Mouse (Mus musculus): ENCODE data around the gene Agpat3.
A peak's percentile ranks its signal among the peaks of the same experiment; 100 is the strongest.

Agpat3 gene

GRCm38 (mm10) chr10:78351887-78352665 is at the start of gene Agpat3:
Agpat3 (minus strand) TSS chr10:78352489.
- peak; percentile 79 for DNase-seq (ENCODE audit: low read depth, low spot score)

- no peak for DNase-seq (ENCODE audit: low read depth, low spot score)
These were observed 48.8 kb upstream of the Agpat3 start for GRCm38 (mm10) chr10:78401127-78401526.

- peak; percentile 87 for DNase-seq (ENCODE audit: low read depth, low spot score)
These were observed 46.9 kb upstream of the Agpat3 start for GRCm38 (mm10) chr10:78399090-78399657.

GRCm38 (mm10) chr10:78396625-78396885 is 44.3 kb upstream of the Agpat3 start:
- DNase-seq (ENCODE audit: low read depth, low spot score), result no peak

GRCm38 (mm10) chr10:78395819-78396624 is 43.7 kb upstream of the Agpat3 start:
- peak; percentile 94 for DNase-seq (ENCODE audit: low read depth, low spot score)

- no peak for DNase-seq (ENCODE audit: low read depth, low spot score)
These were observed 43.1 kb upstream of the Agpat3 start for GRCm38 (mm10) chr10:78395377-78395776.

GRCm38 (mm10) chr10:78392072-78392471 is 39.8 kb upstream of the Agpat3 start:
- peak; percentile 88 for DNase-seq (ENCODE audit: low read depth, low spot score)

GRCm38 (mm10) chr10:78390982-78391470 is 38.7 kb upstream of the Agpat3 start:
- DNase-seq (ENCODE audit: low read depth, low spot score), result no peak

- no peak for DNase-seq (ENCODE audit: low read depth, low spot score)
These were observed 36.1 kb upstream of the Agpat3 start for GRCm38 (mm10) chr10:78388216-78388980.

GRCm38 (mm10) chr10:78385520-78385919 is 33.2 kb upstream of the Agpat3 start:
- DNase-seq (ENCODE audit: low read depth, low spot score), result peak; percentile 39

GRCm38 (mm10) chr10:78383567-78383966 is 31.3 kb upstream of the Agpat3 start:
- DNase-seq (ENCODE audit: low read depth, low spot score), result no peak

- peak; percentile 41 for DNase-seq (ENCODE audit: low read depth, low spot score)
These were observed 26.2 kb upstream of the Agpat3 start for GRCm38 (mm10) chr10:78378516-78378915.

- DNase-seq (ENCODE audit: low read depth, low spot score), result peak; percentile 86
These were observed 20.7 kb upstream of the Agpat3 start for GRCm38 (mm10) chr10:78372681-78373668.

- DNase-seq (ENCODE audit: low read depth, low spot score), result no peak
These were observed 19.5 kb upstream of the Agpat3 start for GRCm38 (mm10) chr10:78371746-78372145.

- no peak for DNase-seq (ENCODE audit: low read depth, low spot score)
These were observed 15.3 kb upstream of the Agpat3 start for GRCm38 (mm10) chr10:78367586-78367985.

GRCm38 (mm10) chr10:78366851-78367312 is 14.6 kb upstream of the Agpat3 start:
- no peak for DNase-seq (ENCODE audit: low read depth, low spot score)

GRCm38 (mm10) chr10:78366195-78366834 is 14.0 kb upstream of the Agpat3 start:
- DNase-seq (ENCODE audit: low read depth, low spot score), result no peak

- no peak for DNase-seq (ENCODE audit: low read depth, low spot score)
These were observed 13.3 kb upstream of the Agpat3 start for GRCm38 (mm10) chr10:78365555-78365954.

GRCm38 (mm10) chr10:78364106-78364505 is 11.8 kb upstream of the Agpat3 start:
- no peak for DNase-seq (ENCODE audit: low read depth, low spot score)

GRCm38 (mm10) chr10:78363366-78363765 is 11.1 kb upstream of the Agpat3 start:
- DNase-seq (ENCODE audit: low read depth, low spot score), result no peak

Data from CD4-positive, CD25-positive, alpha-beta regulatory T cell, adult 2 months (primary cell).